Comparison of ENCODE assay signal across 8 mouse cellular contexts in genomic region chr2:73386356-73387046, GRCm38 (mm10). TPM values are rescaled to one million over a fixed set of nuclear protein-coding genes. Genes with fewer than 3 reads are reported as not detected.
DNase-seq lines count a peak whose midpoint lies in the region; ATAC-seq and TF ChIP-seq lines count a peak whose summit lies in the region.

TSS of gene Gpr155 (minus strand) at chr2:73386572.

- no peaks in the 10 kb centered on the region for H3K27me3 ChIP-seq in forebrain, embryonic 15.5 days

- H3K4me1 ChIP-seq in ES-E14 (ENCODE audit: control insufficient read depth in 2 of 2, insufficient read depth in 2 of 2, low read length in 2 of 2, poor library complexity in 1 of 2) = no peaks in the 10 kb centered on the region
- peaks cover 8% of the 10 kb centered on the region for H3K4me1 ChIP-seq in forebrain, embryonic 15.5 days
- H3K4me1 ChIP-seq in lung, adult 2 months (ENCODE audit: control insufficient read depth, insufficient read depth, low read length) = no peaks in the 10 kb centered on the region; the same call in 1 of the 2 replicates

- WGBS in forebrain, embryonic 15.5 days = under 1% methylated on average over 44 of the region's 44 CpGs
- WGBS in lung, adult 2 months = under 1% methylated on average over 44 of the region's 44 CpGs

- no peak for TF ChIP-seq CTCF in lung, adult 2 months (IDR thresholded peaks at IDR 0.05; ENCODE audit: insufficient read depth, low read length)

- H3K9me3 ChIP-seq in ES-E14 (ENCODE audit: control insufficient read depth, insufficient read depth, low read depth, low read length) = no peaks in the 10 kb centered on the region
- no peaks in the 10 kb centered on the region for H3K9me3 ChIP-seq in forebrain, embryonic 15.5 days

- H3K27ac ChIP-seq in ES-E14 (ENCODE audit: insufficient read depth, low read depth, low read length, poor library complexity, severe bottlenecking) = no peak within 1 kb of the TSS
- H3K27ac ChIP-seq in forebrain, embryonic 15.5 days (replicated peaks) = peak within 1 kb of the TSS; percentile 84

- in situ Hi-C loops in ES-E14 (cut with MboI; ENCODE audit: low sequenced_read_pairs in 2 of 2, unreplicated experiment in 2 of 2) = no loop called here

- intact Hi-C loops in heart, postnatal 25 days (cut with DNase I) = loop anchor here (5.0 to 10.0 kb wide), 3 partner anchors 74 to 508 kb away; partner anchors contain the start of genes Atf2, Cir1, Ola1 and Scrn3

- DNase-seq in ES-E14 (ENCODE audit: low read depth, low spot score) = peak; percentile 97
- DNase-seq in cerebellum, adult 11-12 months = peak; percentile 100
- DNase-seq in heart, postnatal 25 days (ENCODE audit: low spot score) = peak; percentile 100
- peak; percentile 98 to 99 for DNase-seq in layer of hippocampus, adult 18-20 months (ENCODE audit: low spot score in 2 of 2)
- DNase-seq in lung, adult 2 months = peak; percentile 100
- peak; percentile 98 for DNase-seq in thymus, adult 18-20 months

- H3K4me3 ChIP-seq in ES-E14 (ENCODE audit: insufficient read depth in 1 of 2, low read depth in 1 of 2, low read length in 2 of 2, poor library complexity in 1 of 2, severe bottlenecking in 1 of 2) = peak within 1 kb of the TSS; percentile 69 to 82
- H3K4me3 ChIP-seq in forebrain, embryonic 15.5 days = peak within 1 kb of the TSS; percentile 81
- peak within 1 kb of the TSS; percentile 86 for H3K4me3 ChIP-seq in lung, adult 2 months (replicated peaks; ENCODE audit: extremely low read depth, low read depth, low read length)

- peak; percentile 99 for ATAC-seq in forebrain, embryonic 15.5 days (replicated peaks)
- peak; percentile 88 for ATAC-seq in neutrophil, adult 5-6 weeks (ENCODE audit: extremely low read depth, insufficient number of reproducible peaks, low FRiP score, poor library complexity, severe bottlenecking)

- no peaks in the 10 kb centered on the region for H3K36me3 ChIP-seq in ES-E14 (ENCODE audit: control insufficient read depth, insufficient read depth, low read length, poor library complexity, severe bottlenecking)
- H3K36me3 ChIP-seq in forebrain, embryonic 15.5 days = no peaks in the 10 kb centered on the region

- peak within 1 kb of the TSS; percentile 94 for H3K4me2 ChIP-seq in forebrain, embryonic 15.5 days (replicated peaks)

- peak; percentile 89 for TF ChIP-seq POLR2A in lung, adult 2 months (IDR thresholded peaks at IDR 0.05; ENCODE audit: borderline replicate concordance, extremely low read depth, low read depth, low read length)

- H3K9ac ChIP-seq in ES-E14 (ENCODE audit: insufficient read depth, low read depth, low read length, poor library complexity, severe bottlenecking) = peak within 1 kb of the TSS; percentile 67
- H3K9ac ChIP-seq in forebrain, embryonic 15.5 days (replicated peaks) = peak within 1 kb of the TSS; percentile 76

TF ChIP-seq in ES-E14, 5 proteins besides CTCF, POLR2A, EP300 and RAD21:
- TF ChIP-seq ZC3H11A (IDR thresholded peaks at IDR 0.05; ENCODE audit: borderline replicate concordance, low read depth, low read length) = no peak
- no peak for TF ChIP-seq CHD2 (IDR thresholded peaks at IDR 0.05; ENCODE audit: low read depth, low read length)
- no peak for TF ChIP-seq ZNF384 (IDR thresholded peaks at IDR 0.05; ENCODE audit: low read depth, low read length)
- 0 out of 2 replicates have a peak, but pooled peaks have one; percentile 56 for TF ChIP-seq HCFC1 (IDR thresholded peaks at IDR 0.05; ENCODE audit: borderline replicate concordance, insufficient read depth, low read length)

RNA-seq across cellular contexts. Expression of gene Gpr155, which starts in this region (rescaled TPM):
- total RNA-seq in ES-E14 (2012; rRNA removed) = 1.9 and 2.3 TPM in 2 replicates
- polyA plus RNA-seq in forebrain, embryonic 15.5 days (2015; fragmentation: Nextera tagmentation; extraction: Ambion mirVana) = 10.9 and 11.2 TPM in 2 replicates
- 10 to 100 TPM in 1 of 2 experiments, 1 to 10 TPM in 1; 9.9 to 12.3 TPM for total RNA-seq in heart, postnatal 25 days (2021)
- total RNA-seq in layer of hippocampus, adult 18-20 months (2021) = 10 to 100 TPM; 52.1 to 58.5 TPM
- polyA plus RNA-seq in lung, adult 2 months (2012; rRNA removed) = 16.4 and 20.8 TPM in 2 replicates
- 20.1 and 24.3 TPM in 2 replicates for total RNA-seq in neutrophil, adult 5-6 weeks (2017)
